Mouse (Mus musculus) midbrain, embryonic 10.5 days (tissue): ENCODE results near the gene Rasgrp3. TPM values are rescaled to one million over a fixed set of nuclear protein-coding genes. Genes with fewer than 3 reads are reported as not detected.

Source experiments
- DNase-seq: peaks from one replicate; pipeline ENCODE4 v3.0.0-alpha.2; 2017; ENCODE audit warnings: low spot score
- H3K27ac ChIP-seq: fragments of 300-500 bp; sonication (generic); replicated peaks from 2 replicates; pipeline ENCODE4 v1.5.1; 2016; ENCODE audit warnings: mild to moderate bottlenecking
- H3K27me3 ChIP-seq: fragments of 300-500 bp; sonication (generic); 2 replicates; pipeline ENCODE4 v1.6.1; 2016; ENCODE audit warnings: low read depth, mild to moderate bottlenecking; ENCODE audit not compliant: poor library complexity, severe bottlenecking
- H3K36me3 ChIP-seq: fragments of 300-500 bp; sonication (generic); 2 replicates; pipeline ENCODE4 v1.6.1; 2016; ENCODE audit warnings: mild to moderate bottlenecking, moderate library complexity
- H3K4me1 ChIP-seq: fragments of 300-500 bp; sonication (generic); 2 replicates; pipeline ENCODE4 v1.6.1; 2016
- H3K4me3 ChIP-seq: fragments of 300-500 bp; sonication (generic); 2 replicates; pipeline ENCODE4 v1.5.1; 2016; ENCODE audit warnings: mild to moderate bottlenecking, moderate library complexity
- H3K9me3 ChIP-seq: fragments of 300-500 bp; sonication (generic); replicated peaks from 2 replicates; pipeline ENCODE4 v1.6.1; 2016; ENCODE audit warnings: mild to moderate bottlenecking
- WGBS: fragments of 180-500 bp; shearing (Covaris S2); methylation state at CpG from one replicate; pipeline ENCODE4 v1.1.7; 2016; 5-methylcytosine and 5-hydroxymethylcytosine counted together
- polyA plus RNA-seq: library from polyadenylated mRNA; unstranded; fragments of >200 nt; fragmentation: Nextera tagmentation; extraction: Ambion mirVana; gene quantifications from 2 replicates; pipeline ENCODE4 v1.2.1, GENCODE M21; 2016

The Rasgrp3 gene
- polyA plus RNA-seq, 1 experiment from 2014 or later, result 7.5 TPM

GRCm38 (mm10) chr17:75537050-75537445, 101.4 kb downstream of the Rasgrp3 start:
- Histone ChIP-seq H3K36me3 (peaks cover 36% of the 10 kb centered on the region), H3K27ac (no peak overlapping the region), H3K4me3 (no peak overlapping the region), H3K4me1 (no peaks in the 10 kb centered on the region), H3K9me3 (no peaks in the 10 kb centered on the region), H3K27me3 (no peaks in the 10 kb centered on the region)
- no peak for DNase-seq
- 90% methylated on average over 7 of the region's 7 CpGs for WGBS

GRCm38 (mm10) chr17:75538431-75538830, 102.7 kb downstream of the Rasgrp3 start:
- Histone ChIP-seq H3K4me3 (no peak overlapping the region), H3K27ac (no peak overlapping the region), H3K27me3 (no peaks in the 10 kb centered on the region), H3K4me1 (no peaks in the 10 kb centered on the region), H3K9me3 (no peaks in the 10 kb centered on the region), H3K36me3 (peaks cover 41% of the 10 kb centered on the region)
- WGBS, result 91% methylated on average over 12 of the region's 12 CpGs
- DNase-seq, result no peak

GRCm38 (mm10) chr17:75539130-75539529, 103.4 kb downstream of the Rasgrp3 start:
- 93% methylated on average over 6 of the region's 6 CpGs for WGBS
- Histone ChIP-seq H3K36me3 (peaks cover 48% of the 10 kb centered on the region), H3K4me1 (no peaks in the 10 kb centered on the region), H3K9me3 (no peaks in the 10 kb centered on the region), H3K27ac (no peak overlapping the region), H3K4me3 (no peak overlapping the region), H3K27me3 (no peaks in the 10 kb centered on the region)
- DNase-seq, result no peak

GRCm38 (mm10) chr17:75539841-75540240, 104.1 kb downstream of the Rasgrp3 start:
- H3K4me1 ChIP-seq, result no peaks in the 10 kb centered on the region
- H3K27ac ChIP-seq, result no peak overlapping the region
- H3K4me3 ChIP-seq, result no peak overlapping the region
- H3K9me3 ChIP-seq, result no peaks in the 10 kb centered on the region
- peaks cover 55% of the 10 kb centered on the region for H3K36me3 ChIP-seq
- DNase-seq, result no peak
- 93% methylated on average over 5 of the region's 5 CpGs for WGBS
- H3K27me3 ChIP-seq, result no peaks in the 10 kb centered on the region

- no peaks in the 10 kb centered on the region for H3K4me1 ChIP-seq
- no peak overlapping the region for H3K27ac ChIP-seq
- peaks cover 68% of the 10 kb centered on the region for H3K36me3 ChIP-seq
- no peaks in the 10 kb centered on the region for H3K27me3 ChIP-seq
- no peak overlapping the region for H3K4me3 ChIP-seq
- no peak for DNase-seq
- 92% methylated on average over 7 of the region's 7 CpGs for WGBS
- no peaks in the 10 kb centered on the region for H3K9me3 ChIP-seq
These were observed 107.7 kb downstream of the Rasgrp3 start for GRCm38 (mm10) chr17:75543434-75543833.

GRCm38 (mm10) chr17:75544262-75544661, 108.6 kb downstream of the Rasgrp3 start:
- Histone ChIP-seq H3K27me3 (no peaks in the 10 kb centered on the region), H3K4me3 (no peak overlapping the region), H3K36me3 (peaks cover 62% of the 10 kb centered on the region), H3K4me1 (no peaks in the 10 kb centered on the region), H3K9me3 (no peaks in the 10 kb centered on the region), H3K27ac (no peak overlapping the region)
- 90% methylated on average over 7 of the region's 7 CpGs for WGBS
- DNase-seq, result no peak

GRCm38 (mm10) chr17:75550771-75551413, 115.2 kb downstream of the Rasgrp3 start:
- Histone ChIP-seq H3K4me3 (peak overlapping the region; percentile 90), H3K4me1 (peaks cover 12% of the 10 kb centered on the region), H3K9me3 (no peaks in the 10 kb centered on the region), H3K36me3 (peaks cover 22% of the 10 kb centered on the region), H3K27ac (peak overlapping the region; percentile 92), H3K27me3 (no peaks in the 10 kb centered on the region)
- DNase-seq, result peak; percentile 18
- 42% methylated on average over 11 of the region's 11 CpGs for WGBS

- H3K4me3 ChIP-seq, result peak within 1 kb of the TSS; percentile 90
- peak within 1 kb of the TSS; percentile 92 for H3K27ac ChIP-seq
- no peaks in the 10 kb centered on the region for H3K27me3 ChIP-seq
- no peaks in the 10 kb centered on the region for H3K9me3 ChIP-seq
- DNase-seq, result peak; percentile 99
- WGBS, result under 1% methylated on average over 56 of the region's 56 CpGs
- H3K4me1 ChIP-seq, result peaks cover 12% of the 10 kb centered on the region
- H3K36me3 ChIP-seq, result peaks cover 14% of the 10 kb centered on the region
These were observed 116.1 kb downstream of the Rasgrp3 start, which contains the start of gene Fam98a for GRCm38 (mm10) chr17:75551512-75552400. TSS of gene Fam98a (minus strand) at chr17:75551946.

- Histone ChIP-seq H3K9me3 (no peaks in the 10 kb centered on the region), H3K36me3 (no peaks in the 10 kb centered on the region), H3K4me1 (0 out of 2 replicates have a peak, but pooled peaks cover 3% of the 10 kb centered on the region), H3K27ac (no peak overlapping the region), H3K27me3 (no peaks in the 10 kb centered on the region), H3K4me3 (no peak overlapping the region)
- WGBS, result 53% methylated on average over 3 of the region's 3 CpGs
- DNase-seq, result no peak
These were observed 121.3 kb downstream of the Rasgrp3 start for GRCm38 (mm10) chr17:75557031-75557430.

- Histone ChIP-seq H3K36me3 (no peaks in the 10 kb centered on the region), H3K27me3 (no peaks in the 10 kb centered on the region), H3K9me3 (no peaks in the 10 kb centered on the region), H3K4me3 (no peak overlapping the region), H3K27ac (no peak overlapping the region), H3K4me1 (no peaks in the 10 kb centered on the region)
- WGBS, result 97% methylated on average over 2 of the region's 2 CpGs
- DNase-seq, result no peak
These were observed 122.3 kb downstream of the Rasgrp3 start for GRCm38 (mm10) chr17:75558041-75558440.

- Histone ChIP-seq H3K9me3 (no peaks in the 10 kb centered on the region), H3K36me3 (no peaks in the 10 kb centered on the region), H3K27me3 (no peaks in the 10 kb centered on the region), H3K4me3 (no peak overlapping the region), H3K27ac (no peak overlapping the region), H3K4me1 (no peaks in the 10 kb centered on the region)
- WGBS, result 88% methylated on average over 7 of the region's 7 CpGs
- no peak for DNase-seq
These were observed 139.9 kb downstream of the Rasgrp3 start for GRCm38 (mm10) chr17:75575608-75576007.
